Mouse (Mus musculus) megakaryocyte-erythroid progenitor cell, adult 5-6 weeks (primary cell): Measurements from ENCODE around the gene Egfr. TPM values are rescaled to one million over a fixed set of nuclear protein-coding genes. Genes with fewer than 3 reads are reported as not detected.

ENCODE experiments used
- ATAC-seq: replicated peaks from 2 replicates; pipeline ENCODE4 v1.8.0; 2016; ENCODE audit warnings: mild to moderate bottlenecking, inconsistent platforms; ENCODE audit not compliant: severe bottlenecking, poor library complexity, low FRiP score, low TSS enrichment
- total RNA-seq, 2 experiments: library from RNA; stranded (forward) in 1 of 2; stranded (reverse) in 1 of 2; fragments of 200-1000, 215-1000 nt in 1 of 2; fragments of >200 nt in 1 of 2; fragmentation: Nextera tagmentation in 1 of 2; gene quantifications; 2 replicates each; pipeline ENCODE4 v1.2.3; 2014 to 2017

Egfr gene
- total RNA-seq, 2 experiments from 2014 or later = not detected

DNA sequence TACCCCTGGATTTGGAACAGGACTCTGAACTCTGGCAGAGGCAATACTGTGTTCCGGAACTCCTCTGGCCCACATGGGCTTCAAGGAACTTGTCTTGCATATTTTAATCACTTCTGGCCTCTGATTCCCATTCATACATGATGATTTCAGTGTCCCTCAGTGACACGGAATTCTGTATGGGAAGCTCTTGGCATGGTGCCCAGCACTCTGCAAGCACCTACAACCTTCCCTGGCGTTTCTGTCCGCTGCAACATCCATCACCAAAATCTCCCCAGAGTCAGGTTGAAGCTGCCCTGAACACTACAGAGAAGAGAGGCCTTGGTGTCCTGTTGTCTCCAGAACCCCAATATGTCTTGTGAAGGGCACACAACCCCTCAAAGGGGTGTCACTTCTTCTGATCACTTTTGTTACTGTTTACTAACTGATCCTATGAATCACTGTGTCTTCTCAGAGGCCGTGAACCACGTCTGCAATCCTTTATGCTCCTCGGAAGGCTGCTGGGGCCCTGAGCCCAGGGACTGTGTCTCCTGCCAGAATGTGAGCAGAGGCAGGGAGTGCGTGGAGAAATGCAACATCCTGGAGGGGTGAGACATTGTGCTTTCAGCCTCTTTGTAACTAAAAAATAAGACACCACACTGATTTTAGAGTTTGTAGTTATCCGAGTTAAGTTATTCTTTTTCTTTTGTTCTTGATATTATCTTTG lies 125.8 kb downstream of the Egfr start:
- no peak for ATAC-seq

GRCm38 (mm10) chr11:16881932-16882331 lies 129.9 kb downstream of the Egfr start:
- ATAC-seq = no peak

GRCm38 (mm10) chr11:16886152-16886551 lies 134.1 kb downstream of the Egfr start:
- ATAC-seq = no peak

DNA sequence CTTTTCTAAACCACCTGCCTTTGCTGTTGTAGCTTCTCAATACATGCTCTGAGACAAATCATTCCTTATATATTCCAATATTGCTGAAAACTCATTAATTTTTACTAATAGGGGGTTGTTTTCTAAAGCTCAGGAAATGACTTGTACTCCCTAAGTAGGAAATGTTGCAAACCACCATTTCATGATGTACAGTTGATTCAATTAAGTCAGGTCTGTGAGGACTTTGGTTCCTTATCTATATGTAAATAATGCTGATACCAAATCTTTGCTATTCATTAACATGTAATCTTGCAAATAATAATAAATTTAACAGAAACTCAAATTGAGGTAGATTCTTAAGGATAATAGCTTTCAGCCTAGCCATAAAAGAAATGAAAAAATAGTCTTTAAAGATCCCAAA lies 136.1 kb downstream of the Egfr start:
- ATAC-seq = no peak

DNA sequence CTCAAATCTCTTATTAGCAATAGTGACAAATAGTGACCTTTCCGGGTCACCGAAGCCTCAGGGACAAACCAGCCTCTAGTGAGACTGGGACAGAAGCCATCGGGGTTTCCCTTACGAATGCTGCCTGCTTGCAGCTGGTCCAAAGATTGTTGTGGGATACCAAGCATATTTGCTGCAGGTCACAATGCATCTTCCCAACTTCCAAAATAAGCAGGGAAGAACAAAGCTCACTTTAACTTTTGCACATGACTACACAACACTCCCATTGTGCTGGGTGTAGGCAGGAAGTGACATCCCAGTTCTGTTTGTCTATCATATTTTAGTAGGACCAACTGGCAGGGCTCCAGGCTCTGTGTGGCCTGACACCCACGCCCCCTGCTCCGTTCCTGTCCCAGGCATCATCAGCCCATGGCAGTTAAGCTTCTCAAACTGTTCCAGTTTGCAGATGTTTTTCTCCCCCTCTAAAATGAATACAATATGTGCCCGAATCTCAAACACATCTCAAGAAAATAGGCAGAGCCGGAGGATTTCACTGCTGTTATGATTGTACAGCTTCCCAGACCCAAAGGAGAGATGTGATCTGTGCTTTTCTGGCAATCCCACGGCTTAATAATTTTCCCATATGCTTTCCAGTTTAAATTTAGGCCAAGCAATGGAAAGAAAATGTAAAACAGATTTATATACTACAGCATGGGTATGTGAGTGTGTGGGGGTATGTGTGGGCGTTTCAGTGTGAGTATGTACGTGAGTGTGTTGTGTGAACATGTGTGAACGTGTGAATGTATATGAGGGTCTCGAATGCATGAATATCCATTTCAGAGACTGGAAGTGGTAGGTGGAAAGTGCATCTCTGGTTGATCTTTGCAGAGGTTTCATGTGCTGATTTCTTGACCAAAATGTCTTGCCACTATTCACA lies 143.7 kb downstream of the Egfr start:
- ATAC-seq = no peak

- no peak for ATAC-seq
Measured at GRCm38 (mm10) chr11:16897681-16898080, 145.7 kb downstream of the Egfr start.

DNA sequence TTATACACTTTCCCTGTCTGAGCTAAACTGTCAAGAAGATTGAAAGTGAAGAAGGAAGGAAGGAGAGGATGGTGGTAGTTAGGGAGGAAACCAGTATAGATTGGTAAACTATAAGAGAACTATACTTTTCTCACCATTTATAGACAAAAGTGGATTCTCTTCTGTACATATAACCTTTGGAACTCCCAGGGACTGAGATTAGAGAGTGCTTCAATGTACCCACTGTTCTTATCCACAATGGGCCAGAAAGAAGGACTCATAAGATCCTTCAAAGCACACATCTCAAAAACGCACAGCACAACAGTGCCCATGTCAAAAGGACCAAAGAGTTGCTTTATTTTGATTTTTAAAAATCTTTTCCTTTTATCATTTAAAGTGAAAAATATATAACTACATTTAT lies 148.2 kb downstream of the Egfr start:
- ATAC-seq = no peak

DNA sequence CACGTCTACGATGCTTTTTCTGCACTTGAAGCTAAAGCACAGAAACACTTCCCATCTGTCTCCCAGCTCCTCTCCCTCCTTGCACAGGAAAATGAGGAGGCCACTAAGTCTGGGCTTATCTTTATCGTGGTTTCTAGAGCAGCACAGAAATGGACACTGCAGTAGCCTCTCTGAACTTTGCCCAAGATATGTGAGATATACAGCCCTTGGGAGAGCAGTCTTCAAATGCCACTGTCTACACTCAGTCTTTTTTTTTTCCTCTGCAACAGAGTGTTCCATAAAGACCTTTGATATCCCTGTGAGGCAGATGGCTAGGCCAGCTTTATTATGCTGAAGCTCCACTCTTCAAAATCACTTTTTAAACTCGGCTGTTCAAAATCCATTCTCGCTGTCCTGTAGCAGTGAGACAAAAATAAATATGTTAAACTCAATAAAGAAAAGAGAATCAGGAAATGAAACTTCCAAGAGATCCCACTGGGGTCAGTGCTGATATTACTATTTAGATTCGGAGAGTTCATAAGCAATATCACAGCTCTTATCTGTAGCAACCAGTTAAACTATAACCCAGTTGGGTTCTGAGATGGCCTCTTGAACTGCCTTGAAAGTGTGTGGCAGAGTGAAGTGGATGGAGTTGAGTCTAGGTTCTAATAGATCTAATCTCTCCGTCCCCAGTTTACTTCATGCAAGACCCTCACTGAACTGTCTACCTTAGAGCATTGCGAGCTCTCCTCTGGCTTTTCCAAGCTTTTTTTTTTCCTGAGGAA lies 148.8 kb downstream of the Egfr start:
- no peak for ATAC-seq

GRCm38 (mm10) chr11:16904302-16905011 lies 152.5 kb downstream of the Egfr start:
- no peak for ATAC-seq

DNA sequence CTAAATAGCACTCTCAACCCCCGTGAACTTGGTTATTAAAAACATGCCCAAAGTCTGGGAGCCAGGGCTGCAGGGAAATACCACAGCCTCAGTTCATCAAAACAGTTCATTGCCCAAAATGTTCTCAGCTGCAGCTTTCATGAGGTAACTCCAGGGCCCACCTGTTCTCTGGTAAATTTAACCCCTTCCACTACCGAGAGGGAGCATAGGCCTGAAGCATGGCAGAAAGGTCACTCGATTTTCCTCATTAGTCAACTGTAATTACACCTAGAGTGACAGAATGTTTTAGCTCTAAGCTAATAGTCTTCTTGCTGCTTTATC lies 153.0 kb downstream of the Egfr start:
- no peak for ATAC-seq

DNA sequence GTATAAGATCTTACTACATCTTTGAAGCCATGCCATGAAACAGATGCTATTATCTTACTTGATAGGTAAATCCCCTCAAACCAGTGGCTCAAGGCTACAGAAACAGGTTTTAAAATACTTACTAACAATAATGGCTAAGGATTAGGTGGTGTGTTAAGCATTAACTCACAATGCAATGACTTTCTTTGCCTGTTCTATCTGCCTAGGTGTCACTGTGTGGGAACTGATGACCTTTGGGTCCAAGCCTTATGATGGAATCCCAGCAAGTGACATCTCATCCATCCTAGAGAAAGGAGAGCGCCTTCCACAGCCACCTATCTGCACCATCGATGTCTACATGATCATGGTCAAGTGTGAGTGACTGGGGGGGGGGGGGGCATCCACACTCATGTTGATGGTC lies 154.5 kb downstream of the Egfr start:
- ATAC-seq = no peak

DNA sequence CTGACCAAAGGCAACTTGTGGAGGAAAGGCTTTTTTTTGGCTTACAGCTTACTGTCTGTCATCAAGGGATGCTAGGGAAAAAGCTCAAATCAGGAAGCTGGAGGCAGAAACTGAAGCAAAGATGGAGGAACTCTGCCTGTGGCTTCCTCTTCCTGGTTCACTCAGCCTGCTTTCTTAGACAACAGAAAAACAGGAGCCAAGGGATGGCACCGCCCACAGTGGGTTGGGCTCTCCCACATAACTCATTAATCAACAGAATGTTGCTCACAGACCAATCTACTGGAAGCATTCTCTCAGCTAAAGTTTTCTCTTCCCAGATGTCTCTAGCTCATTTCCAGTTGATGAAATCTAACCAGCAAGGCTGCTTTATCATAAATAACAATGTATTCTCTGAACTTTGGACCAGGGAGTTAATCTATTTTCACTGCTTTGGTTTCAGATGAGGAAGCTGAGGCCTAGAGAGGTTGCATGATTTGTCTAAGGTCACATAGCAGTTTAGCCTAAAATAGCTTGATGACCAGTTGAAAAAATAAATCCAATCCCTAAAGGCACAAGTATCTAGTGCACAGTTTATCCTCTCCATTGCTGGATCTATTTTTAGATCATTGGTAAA lies 155.6 kb downstream of the Egfr start:
- ATAC-seq = no peak

DNA sequence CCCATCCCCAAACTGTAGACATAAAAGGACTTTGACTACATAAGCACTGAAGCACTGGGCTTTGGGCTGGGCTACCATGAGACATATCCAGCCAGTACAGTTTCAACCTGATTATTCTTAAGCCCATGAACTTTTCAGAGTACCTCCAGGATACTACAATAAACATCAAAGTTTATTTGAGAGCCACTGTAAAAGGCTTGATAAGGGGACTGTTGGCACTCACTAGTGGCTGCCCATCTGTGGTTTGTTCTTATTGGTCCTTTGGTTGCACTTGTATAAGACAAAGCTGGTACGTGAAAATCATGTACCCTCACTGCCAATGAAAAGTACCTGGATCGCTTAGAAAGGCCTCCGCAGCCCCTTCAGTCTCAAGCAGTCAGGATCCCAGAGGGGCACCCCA lies 162.8 kb downstream of the Egfr start:
- no peak for ATAC-seq

DNA sequence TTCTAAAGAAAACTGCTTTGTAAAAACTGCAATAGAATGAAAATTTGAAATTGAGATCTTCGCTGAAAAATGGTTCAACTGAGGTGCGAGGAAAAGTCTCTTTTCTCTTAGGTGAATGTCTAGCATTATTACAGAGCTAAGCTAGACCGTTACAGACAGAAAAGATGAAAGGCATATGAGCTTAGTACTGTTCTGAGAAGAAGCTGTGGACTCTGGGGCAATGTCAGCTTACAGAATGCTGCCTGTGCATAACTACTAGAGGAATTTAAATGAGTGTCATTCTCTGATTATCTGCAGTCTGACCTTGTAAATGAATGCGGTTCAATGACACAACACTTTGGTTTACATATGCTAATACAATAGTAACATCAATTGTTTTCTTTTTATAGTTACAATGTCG lies 163.8 kb downstream of the Egfr start:
- ATAC-seq = no peak

DNA sequence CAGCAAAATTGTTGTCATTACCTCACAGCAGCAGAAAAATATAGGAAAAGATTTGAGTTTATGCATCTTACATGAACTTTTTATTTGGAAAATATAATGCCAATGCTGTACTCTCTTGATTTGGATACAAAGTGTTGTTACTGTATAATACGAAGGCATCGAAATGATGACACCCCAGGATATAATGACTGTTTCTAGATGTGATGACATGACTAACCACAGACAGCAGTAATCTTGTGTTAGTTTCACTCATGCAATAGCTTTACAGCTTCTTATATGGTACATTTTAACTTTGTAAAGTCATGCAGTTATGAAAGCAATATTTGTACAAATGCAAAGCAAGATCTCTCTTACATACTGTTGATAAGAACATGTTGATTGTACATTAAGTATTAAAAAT lies 165.5 kb downstream of the Egfr start:
- no peak for ATAC-seq

DNA sequence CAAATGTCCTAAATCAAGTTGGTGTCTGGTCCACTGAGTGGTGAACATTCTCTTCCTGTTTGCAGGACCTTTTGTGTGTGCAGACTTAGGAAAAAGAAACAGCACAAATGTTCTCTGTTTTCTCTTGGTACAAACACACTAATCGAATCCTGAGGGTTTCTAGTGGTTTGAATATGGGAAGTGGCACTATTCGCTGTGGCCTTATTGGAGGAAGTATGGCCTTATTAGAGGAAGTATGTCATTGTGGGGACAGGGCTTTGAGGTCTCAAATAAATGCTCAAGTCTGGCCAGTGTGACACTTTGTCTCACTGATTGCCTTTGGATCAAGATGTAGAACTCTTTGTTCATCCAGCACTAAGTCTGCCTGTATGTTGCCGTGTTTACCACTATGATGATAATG lies 180.2 kb downstream of the Egfr start:
- no peak for ATAC-seq

GRCm38 (mm10) chr11:16935577-16936236 lies 183.7 kb downstream of the Egfr start:
- ATAC-seq = no peak

GRCm38 (mm10) chr11:16941103-16941793 lies 189.2 kb downstream of the Egfr start:
- ATAC-seq = no peak
